ENCODE assay signal across 19 mouse cellular contexts in genomic region chr17:83309243-83309642, GRCm38 (mm10). TPM values are rescaled to one million over a fixed set of nuclear protein-coding genes. Genes with fewer than 3 reads are reported as not detected.
DNase-seq lines count a peak whose midpoint lies in the region; ATAC-seq lines count a peak whose summit lies in the region.
"Had no signal": no experiment of that assay in that cellular context is flagged by ENCODE, and none has a peak within 500 bp of the region (broad histone marks: within the 10 kb centered on the region; RNA-seq: fewer than 3 reads in every experiment).

No protein-coding gene starts in this region.

- no peak overlapping the region for H3K27ac ChIP-seq in forebrain, embryonic 14.5 days (ENCODE audit: low read depth, low read length)
- no peak overlapping the region for H3K27ac ChIP-seq in forebrain, embryonic 13.5 days
- H3K27ac ChIP-seq in lung, embryonic 15.5 days, result 0 out of 2 replicates have a peak overlapping the region, but pooled peaks have one; percentile 25
- H3K27ac ChIP-seq in intestine, embryonic 15.5 days, result peak overlapping the region; percentile 87
- H3K27ac ChIP-seq in stomach, embryonic 15.5 days, result peak overlapping the region; percentile 81
- H3K27ac ChIP-seq: embryonic facial prominence, embryonic 13.5 days; heart, adult 2 months had no signal

- H3K4me2 ChIP-seq in forebrain, embryonic 14.5 days (ENCODE audit: low read length), result no peak overlapping the region
- H3K4me2 ChIP-seq in forebrain, embryonic 13.5 days, result no peak overlapping the region
- H3K4me2 ChIP-seq in lung, embryonic 15.5 days, result no peak overlapping the region
- no peak overlapping the region for H3K4me2 ChIP-seq in intestine, embryonic 15.5 days (replicated peaks)
- no peak overlapping the region for H3K4me2 ChIP-seq in stomach, embryonic 15.5 days
- H3K4me2 ChIP-seq: embryonic facial prominence, embryonic 13.5 days had no signal

- H3K4me3 ChIP-seq in forebrain, embryonic 14.5 days (ENCODE audit: low read depth, low read length), result no peak overlapping the region
- no peak overlapping the region for H3K4me3 ChIP-seq in forebrain, embryonic 13.5 days
- no peak overlapping the region for H3K4me3 ChIP-seq in lung, embryonic 15.5 days
- no peak overlapping the region for H3K4me3 ChIP-seq in intestine, embryonic 15.5 days (replicated peaks)
- no peak overlapping the region for H3K4me3 ChIP-seq in stomach, embryonic 15.5 days (replicated peaks)
- H3K4me3 ChIP-seq: embryonic facial prominence, embryonic 13.5 days; heart, adult 2 months had no signal

- peak; percentile 41 for DNase-seq in forebrain, embryonic 14.5 days (ENCODE audit: low spot score)
- no peak for DNase-seq in lung, postnatal 14 days
- DNase-seq in cerebellum, adult 11 months, result no peak
- no peak for DNase-seq in frontal cortex, postnatal 25 days (ENCODE audit: low spot score in 2 of 2)
- DNase-seq: adrenal gland, postnatal 10 days; B cell, adult 2 months; cerebellum, postnatal 10 days; heart, adult 2 months; kidney, adult 11 months; kidney, postnatal 4 days; layer of hippocampus, postnatal 36 days; liver; lung, adult 2 months; thymus, postnatal 25 days had no signal

- H3K27me3 ChIP-seq in forebrain, embryonic 14.5 days (replicated peaks; ENCODE audit: control insufficient read depth, insufficient read depth, low read length), result no peaks in the 10 kb centered on the region
- H3K27me3 ChIP-seq in forebrain, embryonic 13.5 days, result no peaks in the 10 kb centered on the region
- H3K27me3 ChIP-seq in lung, embryonic 15.5 days, result no peaks in the 10 kb centered on the region
- H3K27me3 ChIP-seq in intestine, embryonic 15.5 days (replicated peaks), result no peaks in the 10 kb centered on the region
- H3K27me3 ChIP-seq in stomach, embryonic 15.5 days (replicated peaks), result no peaks in the 10 kb centered on the region
- H3K27me3 ChIP-seq: embryonic facial prominence, embryonic 13.5 days had no signal

- WGBS in forebrain, embryonic 14.5 days, result 7% methylated on average over 1 of the region's 1 CpGs
- 14% methylated on average over 1 of the region's 1 CpGs for WGBS in forebrain, embryonic 13.5 days
- whole genome bisulfite sequencing in lung, embryonic 15.5 days, result 27% methylated on average over 1 of the region's 1 CpGs
- 30% methylated on average over 1 of the region's 1 CpGs for WGBS in intestine, embryonic 15.5 days
- 34% methylated on average over 1 of the region's 1 CpGs for WGBS in stomach, embryonic 15.5 days

- ATAC-seq in forebrain, embryonic 14.5 days, result no peak
- no peak for ATAC-seq in forebrain, embryonic 13.5 days
- no peak for ATAC-seq in lung, embryonic 15.5 days (ENCODE audit: borderline replicate concordance, extremely low read depth, low FRiP score, low TSS enrichment)
- ATAC-seq in intestine, embryonic 15.5 days, result no peak
- no peak for ATAC-seq in stomach, embryonic 15.5 days (ENCODE audit: insufficient read depth, low FRiP score, low read depth)

- no peaks in the 10 kb centered on the region for H3K36me3 ChIP-seq in forebrain, embryonic 14.5 days (ENCODE audit: control insufficient read depth, insufficient read depth, low read length)
- no peaks in the 10 kb centered on the region for H3K36me3 ChIP-seq in forebrain, embryonic 13.5 days (ENCODE audit: poor library complexity, severe bottlenecking)
- no peaks in the 10 kb centered on the region for H3K36me3 ChIP-seq in lung, embryonic 15.5 days
- H3K36me3 ChIP-seq in intestine, embryonic 15.5 days, result no peaks in the 10 kb centered on the region
- H3K36me3 ChIP-seq in stomach, embryonic 15.5 days, result no peaks in the 10 kb centered on the region
- H3K36me3 ChIP-seq: embryonic facial prominence, embryonic 13.5 days had no signal

- H3K9ac ChIP-seq in forebrain, embryonic 14.5 days (ENCODE audit: low read length), result no peak overlapping the region
- no peak overlapping the region for H3K9ac ChIP-seq in forebrain, embryonic 13.5 days
- no peak overlapping the region for H3K9ac ChIP-seq in lung, embryonic 15.5 days
- no peak overlapping the region for H3K9ac ChIP-seq in intestine, embryonic 15.5 days
- H3K9ac ChIP-seq in stomach, embryonic 15.5 days, result no peak overlapping the region
- H3K9ac ChIP-seq: embryonic facial prominence, embryonic 13.5 days had no signal

- H3K9me3 ChIP-seq in forebrain, embryonic 14.5 days (replicated peaks; ENCODE audit: control insufficient read depth, low read length), result no peaks in the 10 kb centered on the region
- no peaks in the 10 kb centered on the region for H3K9me3 ChIP-seq in forebrain, embryonic 13.5 days (replicated peaks)
- no peaks in the 10 kb centered on the region for H3K9me3 ChIP-seq in lung, embryonic 15.5 days
- no peaks in the 10 kb centered on the region for H3K9me3 ChIP-seq in intestine, embryonic 15.5 days
- no peaks in the 10 kb centered on the region for H3K9me3 ChIP-seq in stomach, embryonic 15.5 days
- H3K9me3 ChIP-seq: embryonic facial prominence, embryonic 13.5 days had no signal

- H3K4me1 ChIP-seq in forebrain, embryonic 14.5 days (ENCODE audit: control insufficient read depth, insufficient read depth, low read length), result peaks cover 7% of the 10 kb centered on the region; the same call in 1 of the 2 replicates
- peaks cover 32% of the 10 kb centered on the region for H3K4me1 ChIP-seq in forebrain, embryonic 13.5 days
- H3K4me1 ChIP-seq in lung, embryonic 15.5 days, result peaks cover 45% of the 10 kb centered on the region
- H3K4me1 ChIP-seq in intestine, embryonic 15.5 days (replicated peaks), result peaks cover 23% of the 10 kb centered on the region
- peaks cover 17% of the 10 kb centered on the region; the same call in 1 of the 2 replicates for H3K4me1 ChIP-seq in stomach, embryonic 15.5 days

RNA-seq across cellular contexts. Expression of gene Eml4, which starts 41.5 kb away (rescaled TPM):
- polyA plus RNA-seq in forebrain, embryonic 14.5 days (2014; fragmentation: Nextera tagmentation; extraction: Ambion mirVana), result 23.5 and 30.6 TPM in 2 replicates
- polyA plus RNA-seq in forebrain, embryonic 13.5 days (2015; fragmentation: Nextera tagmentation; extraction: Ambion mirVana), result 26.7 and 30.1 TPM in 2 replicates
- polyA plus RNA-seq in lung, embryonic 15.5 days (2015; fragmentation: Nextera tagmentation; extraction: Ambion mirVana), result 33.7 and 33.8 TPM in 2 replicates
- 34.5 and 37.0 TPM in 2 replicates for polyA plus RNA-seq in intestine, embryonic 15.5 days (2015; fragmentation: Nextera tagmentation; extraction: Ambion mirVana)
- 30.5 and 31.1 TPM in 2 replicates for polyA plus RNA-seq in stomach, embryonic 15.5 days (2015; fragmentation: Nextera tagmentation; extraction: Ambion mirVana)

Comparison
In these comparisons a context has a peak if more than half of its experiments do, and no peak if none do; other contexts are left out.
1. H3K27ac ChIP-seq: peak in lung, embryonic 15.5 days (single experiment), intestine, embryonic 15.5 days (single experiment) and stomach, embryonic 15.5 days (single experiment); none in forebrain, embryonic 14.5 days (single experiment) and forebrain, embryonic 13.5 days (single experiment).